Mouse (Mus musculus) liver, embryonic 16.5 days (tissue): ENCODE measurements around the gene 4930572O03Rik. TPM values are rescaled to one million over a fixed set of nuclear protein-coding genes. Genes with fewer than 3 reads are reported as not detected.
"Not testable (repeated sequence)": the region's sequence is repeated elsewhere in the genome, so short reads cannot be mapped to it uniquely, and the experiment has no call there.

Source experiments
- ATAC-seq: fragments of 200-750 bp; cut with Nextera tagmentation; 2 replicates; pipeline ENCODE4 v1.8.0; 2017; ENCODE audit warnings: low read depth, mild to moderate bottlenecking, moderate number of reproducible peaks, moderate library complexity
- H3K27ac ChIP-seq: fragments of 300-500 bp; sonication (generic); 2 replicates; pipeline ENCODE4 v1.5.1; 2014; ENCODE audit warnings: mild to moderate bottlenecking, low read length
- H3K27me3 ChIP-seq: fragments of 300-500 bp; sonication (generic); 2 replicates; pipeline ENCODE4 v1.6.1; 2014; ENCODE audit warnings: low read depth, low read length, mixed read lengths; ENCODE audit not compliant: control insufficient read depth, insufficient read depth
- H3K36me3 ChIP-seq: fragments of 300-500 bp; sonication (generic); 2 replicates; pipeline ENCODE4 v1.6.1; 2014; ENCODE audit warnings: mild to moderate bottlenecking; ENCODE audit not compliant: control insufficient read depth, insufficient read depth
- H3K4me1 ChIP-seq: fragments of 300-500 bp; sonication (generic); 2 replicates; pipeline ENCODE4 v1.6.1; 2014; ENCODE audit warnings: low read depth, low read length, mixed read lengths; ENCODE audit not compliant: control insufficient read depth
- H3K4me2 ChIP-seq: fragments of 300-500 bp; sonication (generic); 2 replicates; pipeline ENCODE4 v1.6.1; 2014; ENCODE audit warnings: low read depth, low read length, mixed read lengths
- H3K4me3 ChIP-seq: fragments of 300-500 bp; sonication (generic); 2 replicates; pipeline ENCODE4 v1.5.1; 2014; ENCODE audit warnings: low read depth, mild to moderate bottlenecking, low read length
- H3K9ac ChIP-seq: fragments of 300-500 bp; sonication (generic); 2 replicates; pipeline ENCODE4 v1.6.1; 2014; ENCODE audit warnings: low read depth, low read length
- H3K9me3 ChIP-seq: fragments of 300-500 bp; sonication (generic); replicated peaks from 2 replicates; pipeline ENCODE4 v1.6.1; 2016; ENCODE audit warnings: low read length; ENCODE audit not compliant: control insufficient read depth
- WGBS: fragments of 180-500 bp; shearing (Covaris S2); extraction: QIAGEN DNeasy Blood & Tissue Kit; methylation state at CpG from one replicate; pipeline ENCODE4 v1.1.7; 2014; ENCODE audit not compliant: insufficient replicate concordance; 5-methylcytosine and 5-hydroxymethylcytosine counted together
- polyA plus RNA-seq: library from polyadenylated mRNA; unstranded; fragments of >200 nt; fragmentation: Nextera tagmentation; extraction: Ambion mirVana; gene quantifications from 2 replicates; pipeline ENCODE4 v1.2.1, GENCODE M21; 2015

4930572O03Rik gene
- polyA plus RNA-seq, result not detected in 2 replicates

DNA sequence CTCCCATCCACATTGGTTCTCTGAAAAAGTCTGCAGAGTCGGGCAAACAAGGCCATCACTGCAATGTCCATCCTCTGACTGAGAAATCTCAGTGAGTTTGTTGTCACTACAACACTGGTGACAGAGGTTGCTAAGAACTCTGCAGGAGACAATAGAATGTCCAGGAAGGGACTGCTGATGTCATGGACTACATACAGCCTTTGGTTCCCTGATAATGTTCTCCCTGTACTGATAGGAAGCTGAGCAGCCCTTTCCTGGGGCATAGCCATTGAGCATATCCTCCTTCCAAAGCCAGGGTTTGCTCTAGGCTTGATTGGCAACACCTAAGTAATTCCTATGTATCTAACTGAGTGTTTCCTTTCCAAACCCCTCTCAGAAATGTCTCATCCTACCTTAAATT, at the start of gene 4930572O03Rik:
TSS of gene 4930572O03Rik (minus strand) at position 101 of the 400 bp plus-strand sequence.
- not testable (repeated sequence) for H3K27me3 ChIP-seq, H3K9me3 ChIP-seq, H3K27ac ChIP-seq, H3K9ac ChIP-seq, ATAC-seq, H3K4me3 ChIP-seq, H3K4me1 ChIP-seq, H3K4me2 ChIP-seq, H3K36me3 ChIP-seq
- WGBS, result 32% methylated on average over 1 of the region's 1 CpGs

DNA sequence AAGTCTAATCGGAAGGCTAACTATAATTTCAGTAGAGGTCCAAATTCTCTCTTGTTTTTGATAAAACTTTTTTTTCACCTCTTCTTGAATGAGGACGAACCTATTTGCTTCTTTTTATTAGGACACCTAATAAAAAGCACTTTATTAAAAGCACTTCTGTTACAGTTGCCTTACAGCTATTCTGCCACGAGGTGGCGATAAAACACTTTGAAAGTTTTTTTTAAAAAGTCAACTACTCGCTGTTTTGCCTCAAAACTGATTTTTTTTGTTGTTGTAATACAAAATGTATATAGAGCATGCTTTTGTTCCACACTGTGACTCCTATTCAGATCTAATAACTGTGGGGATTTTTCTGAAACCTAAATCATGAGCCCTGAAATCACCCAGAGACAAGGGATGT, 46.0 kb upstream of the 4930572O03Rik start:
- not testable (repeated sequence) for H3K4me3 ChIP-seq, H3K9me3 ChIP-seq, H3K4me1 ChIP-seq, H3K4me2 ChIP-seq, H3K27ac ChIP-seq, ATAC-seq, H3K36me3 ChIP-seq, H3K27me3 ChIP-seq, H3K9ac ChIP-seq
- WGBS, result 16% methylated on average over 5 of the region's 5 CpGs

DNA sequence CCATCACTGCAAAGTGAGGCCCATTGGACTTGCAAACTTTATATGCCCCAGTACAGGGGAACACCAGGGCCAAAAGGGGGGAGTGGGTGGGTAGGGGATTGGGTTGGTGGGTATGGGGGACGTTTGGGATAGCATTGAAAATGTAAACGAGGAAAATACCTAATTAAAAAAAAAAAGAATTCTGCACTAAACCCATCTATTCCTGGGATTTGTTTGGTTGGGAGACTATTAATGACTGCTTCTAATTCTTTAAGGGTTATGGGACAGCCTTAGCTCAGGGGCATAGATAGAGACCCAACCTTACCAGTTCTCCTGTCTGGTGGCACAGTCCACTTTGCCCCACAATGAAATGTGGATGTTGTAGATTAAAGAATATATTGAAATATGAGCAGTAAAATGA, 40.9 kb upstream of the 4930572O03Rik start:
- H3K4me3 ChIP-seq, ATAC-seq: not testable (repeated sequence)

DNA sequence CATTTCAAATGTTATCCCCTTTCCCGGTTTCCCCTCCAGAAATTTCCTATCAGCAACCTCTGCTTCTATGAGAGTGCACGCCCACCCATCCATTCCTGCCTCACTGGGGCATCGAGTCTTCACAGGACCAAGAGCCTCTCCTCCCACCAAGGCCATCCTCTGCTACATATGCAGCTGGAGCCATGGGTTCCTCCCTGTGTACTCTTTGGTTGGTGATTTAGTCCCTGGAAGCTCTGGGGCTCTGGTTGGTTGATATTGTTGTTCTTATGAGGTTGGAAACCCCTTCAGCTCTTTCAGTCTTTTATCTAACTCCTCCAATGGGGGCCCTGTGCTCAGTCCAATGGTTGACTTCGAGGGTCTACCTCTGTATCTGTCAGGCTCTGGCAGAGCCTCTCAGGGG, 35.0 kb upstream of the 4930572O03Rik start:
- H3K36me3 ChIP-seq, H3K4me1 ChIP-seq, H3K27me3 ChIP-seq, H3K4me2 ChIP-seq, H3K9me3 ChIP-seq, H3K27ac ChIP-seq, H3K9ac ChIP-seq, H3K4me3 ChIP-seq, ATAC-seq: not testable (repeated sequence)
- 45% methylated on average over 4 of the region's 4 CpGs for WGBS

More for the DNA sequence above, 40.9 kb upstream of the 4930572O03Rik start:
- not testable (repeated sequence) for H3K27me3 ChIP-seq, H3K9ac ChIP-seq, H3K36me3 ChIP-seq, H3K9me3 ChIP-seq, H3K27ac ChIP-seq, H3K4me2 ChIP-seq, H3K4me1 ChIP-seq
- WGBS, result 21% methylated on average over 2 of the region's 2 CpGs

DNA sequence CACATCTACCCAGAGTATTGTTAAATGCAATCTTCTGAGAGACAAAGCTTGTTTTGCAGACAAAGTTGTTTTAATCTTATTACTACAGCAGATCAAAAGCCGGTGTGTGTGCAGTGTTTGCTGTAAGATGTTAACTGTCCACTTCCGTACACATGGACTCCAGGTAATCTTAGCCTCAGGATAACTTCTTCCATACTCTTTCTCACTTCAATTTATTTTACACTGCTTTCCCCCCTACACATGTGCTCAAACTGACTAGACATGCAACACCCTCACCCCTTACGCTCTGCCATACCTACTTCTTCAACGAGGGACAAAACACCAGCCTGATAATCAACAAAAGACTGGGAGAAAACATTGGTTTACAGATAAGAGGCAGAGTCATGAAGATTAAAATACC, 34.0 kb upstream of the 4930572O03Rik start:
- H3K9ac ChIP-seq, H3K4me1 ChIP-seq, ATAC-seq, H3K9me3 ChIP-seq, H3K36me3 ChIP-seq, H3K4me3 ChIP-seq, H3K27ac ChIP-seq, H3K27me3 ChIP-seq, H3K4me2 ChIP-seq: not testable (repeated sequence)
- 59% methylated on average over 4 of the region's 4 CpGs for WGBS

DNA sequence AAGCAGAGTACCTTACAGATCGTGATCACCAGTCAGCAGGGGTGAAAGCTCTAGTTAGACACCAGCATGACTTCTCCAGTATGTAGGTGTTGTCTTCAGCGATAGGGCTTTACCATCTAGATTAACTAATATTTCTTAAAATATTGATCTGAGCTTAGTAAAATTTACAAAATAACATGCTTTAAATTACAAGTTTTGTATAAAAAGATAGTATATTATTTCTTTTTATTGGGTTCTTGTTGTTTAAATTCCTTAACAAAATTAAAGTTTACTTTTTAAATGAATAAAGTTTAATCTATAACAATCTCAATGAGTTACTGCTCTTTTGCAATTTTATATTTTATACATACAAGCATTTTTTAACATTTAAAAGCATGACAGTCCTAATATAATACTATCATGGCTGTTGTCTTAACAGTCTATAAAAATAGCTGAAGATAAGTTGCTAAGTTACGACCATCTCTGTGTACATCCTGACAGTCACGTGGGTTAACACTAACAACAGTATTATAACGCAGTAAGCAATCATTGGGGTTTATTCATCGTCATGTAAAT, 32.9 kb upstream of the 4930572O03Rik start:
- H3K27me3 ChIP-seq, H3K27ac ChIP-seq: not testable (repeated sequence)

DNA sequence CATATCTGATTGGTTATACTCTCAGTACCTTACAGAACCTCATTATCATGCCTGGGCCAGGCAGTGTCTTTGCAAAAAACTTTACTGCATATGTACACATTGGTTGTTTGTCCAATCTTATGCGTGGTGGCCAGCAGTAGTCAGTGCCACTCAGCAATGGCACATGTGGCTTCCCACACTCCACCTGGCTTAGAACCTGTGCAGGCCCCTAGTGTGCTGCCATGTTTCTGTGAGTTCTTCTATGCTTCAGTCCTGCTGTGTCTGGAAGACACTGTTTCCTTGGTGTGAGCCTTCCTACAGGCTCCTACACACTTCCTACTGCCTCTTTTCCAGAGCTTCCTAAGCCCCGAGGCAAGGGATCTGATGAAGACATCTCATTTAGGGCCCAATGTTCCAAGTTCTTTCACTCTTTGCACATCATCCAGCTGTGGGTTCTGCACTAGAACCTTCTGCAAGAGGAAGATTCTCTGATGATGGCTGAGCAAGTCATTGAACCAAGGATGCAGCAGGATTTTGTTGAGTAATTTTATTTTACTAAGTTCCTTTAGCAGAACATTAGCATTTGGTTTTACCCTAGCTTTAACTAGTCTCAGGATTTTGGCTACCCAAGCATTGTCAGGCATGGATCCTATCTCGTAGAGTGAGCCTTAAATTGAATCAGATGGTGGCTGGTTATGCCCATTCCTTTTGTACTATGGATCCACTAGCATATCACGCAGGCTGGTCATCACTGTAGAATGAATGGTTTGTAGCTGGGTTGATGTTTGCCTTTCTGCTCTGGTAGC, 32.2 kb upstream of the 4930572O03Rik start:
- not testable (repeated sequence) for H3K4me1 ChIP-seq, H3K4me3 ChIP-seq, H3K9ac ChIP-seq, H3K36me3 ChIP-seq, H3K9me3 ChIP-seq, H3K4me2 ChIP-seq, H3K27me3 ChIP-seq, H3K27ac ChIP-seq
- WGBS, result 41% methylated on average over 4 of the region's 4 CpGs
- peak; percentile 53 for ATAC-seq

More for the DNA sequence above, 32.9 kb upstream of the 4930572O03Rik start:
- ATAC-seq, result peak; percentile 67
- 55% methylated on average over 6 of the region's 6 CpGs for WGBS
- H3K36me3 ChIP-seq, H3K9ac ChIP-seq, H3K4me3 ChIP-seq, H3K4me1 ChIP-seq, H3K9me3 ChIP-seq, H3K4me2 ChIP-seq: not testable (repeated sequence)

DNA sequence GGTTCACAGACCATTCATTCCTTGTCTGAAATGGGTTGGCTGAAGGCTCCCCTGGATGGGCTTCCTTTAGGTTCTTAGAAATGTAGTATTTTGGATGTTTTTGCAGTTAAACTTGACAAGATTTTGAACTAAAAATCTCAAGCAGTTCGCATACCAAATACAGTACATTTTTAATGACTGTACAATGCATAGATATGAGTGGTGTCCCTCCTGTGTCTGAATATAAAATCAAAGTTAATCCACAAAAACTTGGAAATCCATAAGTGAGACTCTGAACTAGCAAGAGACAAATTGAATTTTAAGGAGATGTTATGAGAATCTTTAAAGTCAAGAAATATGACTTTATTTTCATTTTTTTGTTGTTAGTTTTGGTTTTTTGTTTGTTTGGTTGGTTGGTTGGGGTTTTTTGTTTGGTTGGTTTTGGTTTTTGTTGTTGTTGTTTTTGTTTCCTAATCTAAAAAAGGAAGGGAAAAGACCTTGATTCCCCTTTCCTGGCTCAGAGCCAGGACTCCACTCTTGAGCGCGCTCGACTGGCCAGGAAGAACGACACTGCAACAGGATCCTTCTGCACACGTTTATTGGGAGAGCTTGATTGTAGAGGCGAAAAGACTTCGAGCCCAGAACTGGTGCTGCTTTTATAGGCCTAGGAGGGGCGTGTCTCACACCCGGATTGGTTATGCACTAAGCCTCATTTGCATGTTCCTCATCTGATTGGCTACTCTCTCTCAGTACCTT, 24.6 kb upstream of the 4930572O03Rik start:
- not testable (repeated sequence) for ATAC-seq, H3K27me3 ChIP-seq, H3K4me1 ChIP-seq, H3K4me3 ChIP-seq, H3K9me3 ChIP-seq, H3K36me3 ChIP-seq, H3K27ac ChIP-seq, H3K4me2 ChIP-seq, H3K9ac ChIP-seq
- 65% methylated on average over 7 of the region's 10 CpGs for WGBS
